Mouse (Mus musculus) myocyte (in vitro differentiated cells): ENCODE data around the gene Tlr7.

Source experiments
- MYOD1 ChIP-seq, 3 experiments: IDR thresholded peaks; one replicate each; pipeline ENCODE4 v1.6.1; 2011; ENCODE audit warnings: control low read depth in 2 of 3, low read depth in 2 of 3, mild to moderate bottlenecking in 2 of 3, moderate library complexity in 1 of 3; ENCODE audit not compliant: insufficient read length in 2 of 3, control insufficient read depth in 1 of 3
- POLR2A ChIP-seq: IDR thresholded peaks from one replicate; pipeline ENCODE4 v1.6.1; 2011; ENCODE audit warnings: low read depth, mild to moderate bottlenecking, control low read depth, moderate library complexity; ENCODE audit not compliant: insufficient read length
- POLR2AphosphoS2 ChIP-seq: IDR thresholded peaks from one replicate; pipeline ENCODE4 v1.6.1; 2011; ENCODE audit warnings: low read depth, control low read depth; ENCODE audit not compliant: insufficient read length
- TCF12 ChIP-seq: IDR thresholded peaks from one replicate; pipeline ENCODE4 v1.6.1; 2011; ENCODE audit warnings: mild to moderate bottlenecking, control low read depth; ENCODE audit not compliant: poor library complexity, insufficient read depth, severe bottlenecking
- USF1 ChIP-seq: IDR thresholded peaks from one replicate; pipeline ENCODE4 v1.6.1; 2011; ENCODE audit warnings: low read depth, mild to moderate bottlenecking, control low read depth, moderate library complexity

- no peak for TF ChIP-seq POLR2A
- no peak for TF ChIP-seq USF1
- TF ChIP-seq POLR2AphosphoS2: no peak
- no peak for TF ChIP-seq MYOD1 (IDR thresholded peaks at IDR 0.05; ENCODE audit: control insufficient read depth in 1 of 3, insufficient read length in 2 of 3, low read depth in 2 of 3)
- no peak for TF ChIP-seq TCF12
These were observed 53.8 kb downstream of the Tlr7 start for GRCm38 (mm10) chrX:167276551-167276950.
